Mouse (Mus musculus): ENCODE results near the gene Fam207a. TPM values are rescaled to one million over a fixed set of nuclear protein-coding genes. Genes with fewer than 3 reads are reported as not detected.

Gene Fam207a
- polyA plus RNA-seq, 1 experiment from 2014 or later = 42.2 TPM

GRCm38 (mm10) chr10:77457701-77458100 lies 57.9 kb downstream of the Fam207a start:
- no peaks in the 10 kb centered on the region for H3K9me3 ChIP-seq (ENCODE audit: control insufficient read depth, low read length)
- no peak overlapping the region for H3K27ac ChIP-seq (ENCODE audit: low read depth, low read length)
- ATAC-seq (ENCODE audit: low FRiP score) (no peak), DNase-seq (ENCODE audit: low spot score, missing footprints) (no peak)
- H3K4me3 ChIP-seq (ENCODE audit: low read depth, low read length) = no peak overlapping the region
- no peaks in the 10 kb centered on the region for H3K27me3 ChIP-seq (ENCODE audit: control insufficient read depth, insufficient read depth, low read length)
- H3K9ac ChIP-seq (ENCODE audit: low read length) = no peak overlapping the region
- H3K36me3 ChIP-seq (ENCODE audit: control insufficient read depth, insufficient read depth, low read length) = no peaks in the 10 kb centered on the region
- H3K4me2 ChIP-seq = no peak overlapping the region
- WGBS = 89% methylated on average over 3 of the region's 3 CpGs
- no peaks in the 10 kb centered on the region for H3K4me1 ChIP-seq (ENCODE audit: control insufficient read depth, insufficient read depth, low read length)

DNA sequence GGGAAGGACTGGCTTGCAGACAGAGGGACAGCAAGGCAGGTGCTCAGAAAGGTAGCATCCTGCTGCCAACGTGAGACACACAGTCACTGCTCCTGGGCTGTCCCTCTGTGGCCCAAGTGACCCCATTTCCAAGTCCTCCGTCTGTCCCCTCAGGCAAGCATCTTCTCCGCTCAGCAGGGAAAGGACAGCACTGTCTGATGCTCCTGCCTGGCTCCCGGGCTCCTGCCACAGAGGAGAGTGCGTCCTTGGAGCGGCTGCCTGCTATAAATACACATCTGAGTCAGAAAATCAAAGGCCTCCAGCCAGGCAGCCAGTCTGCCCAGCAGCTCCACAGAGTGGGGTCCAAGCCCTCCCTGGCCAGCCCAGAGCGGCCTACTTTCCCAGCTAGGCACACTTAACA lies 59.1 kb downstream of the Fam207a start:
- H3K27me3 ChIP-seq (ENCODE audit: control insufficient read depth, insufficient read depth, low read length) = no peaks in the 10 kb centered on the region
- no peaks in the 10 kb centered on the region for H3K36me3 ChIP-seq (ENCODE audit: control insufficient read depth, insufficient read depth, low read length)
- WGBS = 58% methylated on average over 7 of the region's 7 CpGs
- no peak overlapping the region for H3K4me3 ChIP-seq (ENCODE audit: low read depth, low read length)
- no peaks in the 10 kb centered on the region for H3K9me3 ChIP-seq (ENCODE audit: control insufficient read depth, low read length)
- H3K27ac ChIP-seq (ENCODE audit: low read depth, low read length) = no peak overlapping the region
- DNase-seq (ENCODE audit: low spot score, missing footprints) (no peak), ATAC-seq (ENCODE audit: low FRiP score) (no peak)
- H3K4me1 ChIP-seq (ENCODE audit: control insufficient read depth, insufficient read depth, low read length) = no peaks in the 10 kb centered on the region
- no peak overlapping the region for H3K4me2 ChIP-seq
- no peak overlapping the region for H3K9ac ChIP-seq (ENCODE audit: low read length)

GRCm38 (mm10) chr10:77455251-77456010 lies 60.2 kb downstream of the Fam207a start:
- Histone ChIP-seq H3K4me2 (no peak overlapping the region), H3K27ac (ENCODE audit: low read depth, low read length) (no peak overlapping the region), H3K36me3 (ENCODE audit: control insufficient read depth, insufficient read depth, low read length) (no peaks in the 10 kb centered on the region), H3K9ac (ENCODE audit: low read length) (no peak overlapping the region), H3K27me3 (ENCODE audit: control insufficient read depth, insufficient read depth, low read length) (no peaks in the 10 kb centered on the region), H3K4me1 (ENCODE audit: control insufficient read depth, insufficient read depth, low read length) (no peaks in the 10 kb centered on the region), H3K4me3 (ENCODE audit: low read depth, low read length) (no peak overlapping the region), H3K9me3 (ENCODE audit: control insufficient read depth, low read length) (no peaks in the 10 kb centered on the region)
- 83% methylated on average over 14 of the region's 14 CpGs for WGBS
- ATAC-seq (ENCODE audit: low FRiP score) (no peak), DNase-seq (ENCODE audit: low spot score, missing footprints) (peak; percentile 54)

DNA sequence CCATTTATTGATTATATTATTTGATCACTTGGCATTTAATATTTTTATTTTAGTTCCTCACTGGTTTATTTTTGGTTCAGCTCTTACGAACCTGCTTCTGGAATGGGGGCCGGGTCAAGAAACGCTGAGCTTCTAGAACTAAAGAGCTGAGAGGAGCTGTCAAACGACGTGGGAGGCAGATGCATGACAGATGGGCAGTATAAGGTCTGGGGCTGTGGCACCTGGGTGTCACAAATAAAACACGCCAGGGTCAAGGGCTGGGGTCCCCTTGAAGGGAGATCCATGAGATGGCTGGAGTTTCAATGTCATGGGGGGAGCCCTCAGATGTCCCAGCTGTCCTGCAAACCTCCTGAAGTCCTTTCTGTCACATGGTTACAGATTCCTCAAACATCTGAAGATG lies 60.8 kb downstream of the Fam207a start:
- Histone ChIP-seq H3K9ac (ENCODE audit: low read length) (no peak overlapping the region), H3K36me3 (ENCODE audit: control insufficient read depth, insufficient read depth, low read length) (no peaks in the 10 kb centered on the region), H3K9me3 (ENCODE audit: control insufficient read depth, low read length) (no peaks in the 10 kb centered on the region), H3K4me2 (no peak overlapping the region), H3K4me3 (ENCODE audit: low read depth, low read length) (no peak overlapping the region), H3K27ac (ENCODE audit: low read depth, low read length) (no peak overlapping the region), H3K27me3 (ENCODE audit: control insufficient read depth, insufficient read depth, low read length) (no peaks in the 10 kb centered on the region), H3K4me1 (ENCODE audit: control insufficient read depth, insufficient read depth, low read length) (no peaks in the 10 kb centered on the region)
- no peak for ATAC-seq (ENCODE audit: low FRiP score)
- DNase-seq (ENCODE audit: low spot score, missing footprints) = peak; percentile 39
- WGBS = 86% methylated on average over 6 of the region's 6 CpGs

DNA sequence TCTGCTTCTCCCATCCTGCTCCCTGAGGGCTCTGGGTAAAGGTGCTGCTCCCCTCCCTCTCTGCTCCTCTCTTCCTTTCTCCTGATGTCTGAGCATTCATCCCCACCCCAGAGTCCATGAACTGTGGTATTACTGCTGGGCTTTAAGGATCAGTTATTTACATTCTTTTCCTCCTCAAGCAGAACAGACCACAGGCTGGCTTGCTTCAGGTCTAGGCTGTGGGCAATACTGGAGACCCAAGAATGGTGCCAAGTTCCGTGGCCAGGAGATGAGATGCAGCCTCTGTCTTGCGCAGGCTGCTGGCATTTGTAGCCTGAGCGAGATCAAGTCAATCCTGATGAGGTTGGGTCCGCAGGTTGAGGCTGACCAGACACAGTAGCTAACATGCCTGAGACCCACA lies 63.8 kb downstream of the Fam207a start:
- Histone ChIP-seq H3K4me2 (no peak overlapping the region), H3K4me1 (ENCODE audit: control insufficient read depth, insufficient read depth, low read length) (0 out of 2 replicates have a peak, but pooled peaks cover 2% of the 10 kb centered on the region), H3K9me3 (ENCODE audit: control insufficient read depth, low read length) (no peaks in the 10 kb centered on the region), H3K27ac (ENCODE audit: low read depth, low read length) (no peak overlapping the region), H3K27me3 (ENCODE audit: control insufficient read depth, insufficient read depth, low read length) (no peaks in the 10 kb centered on the region), H3K4me3 (ENCODE audit: low read depth, low read length) (no peak overlapping the region), H3K9ac (ENCODE audit: low read length) (no peak overlapping the region), H3K36me3 (ENCODE audit: control insufficient read depth, insufficient read depth, low read length) (no peaks in the 10 kb centered on the region)
- peak; percentile 17 for DNase-seq (ENCODE audit: low spot score, missing footprints)
- ATAC-seq (ENCODE audit: low FRiP score) = no peak
- WGBS = 87% methylated on average over 4 of the region's 4 CpGs

GRCm38 (mm10) chr10:77450159-77450464 lies 65.5 kb downstream of the Fam207a start:
- Histone ChIP-seq H3K4me1 (ENCODE audit: control insufficient read depth, insufficient read depth, low read length) (0 out of 2 replicates have a peak, but pooled peaks cover 2% of the 10 kb centered on the region), H3K9me3 (ENCODE audit: control insufficient read depth, low read length) (no peaks in the 10 kb centered on the region; the same call in 1 of the 2 replicates), H3K27ac (ENCODE audit: low read depth, low read length) (no peak overlapping the region), H3K36me3 (ENCODE audit: control insufficient read depth, insufficient read depth, low read length) (no peaks in the 10 kb centered on the region), H3K27me3 (ENCODE audit: control insufficient read depth, insufficient read depth, low read length) (no peaks in the 10 kb centered on the region), H3K9ac (ENCODE audit: low read length) (no peak overlapping the region), H3K4me3 (ENCODE audit: low read depth, low read length) (no peak overlapping the region), H3K4me2 (no peak overlapping the region)
- ATAC-seq (ENCODE audit: low FRiP score) = no peak
- DNase-seq (ENCODE audit: low spot score, missing footprints) = peak; percentile 61

DNA sequence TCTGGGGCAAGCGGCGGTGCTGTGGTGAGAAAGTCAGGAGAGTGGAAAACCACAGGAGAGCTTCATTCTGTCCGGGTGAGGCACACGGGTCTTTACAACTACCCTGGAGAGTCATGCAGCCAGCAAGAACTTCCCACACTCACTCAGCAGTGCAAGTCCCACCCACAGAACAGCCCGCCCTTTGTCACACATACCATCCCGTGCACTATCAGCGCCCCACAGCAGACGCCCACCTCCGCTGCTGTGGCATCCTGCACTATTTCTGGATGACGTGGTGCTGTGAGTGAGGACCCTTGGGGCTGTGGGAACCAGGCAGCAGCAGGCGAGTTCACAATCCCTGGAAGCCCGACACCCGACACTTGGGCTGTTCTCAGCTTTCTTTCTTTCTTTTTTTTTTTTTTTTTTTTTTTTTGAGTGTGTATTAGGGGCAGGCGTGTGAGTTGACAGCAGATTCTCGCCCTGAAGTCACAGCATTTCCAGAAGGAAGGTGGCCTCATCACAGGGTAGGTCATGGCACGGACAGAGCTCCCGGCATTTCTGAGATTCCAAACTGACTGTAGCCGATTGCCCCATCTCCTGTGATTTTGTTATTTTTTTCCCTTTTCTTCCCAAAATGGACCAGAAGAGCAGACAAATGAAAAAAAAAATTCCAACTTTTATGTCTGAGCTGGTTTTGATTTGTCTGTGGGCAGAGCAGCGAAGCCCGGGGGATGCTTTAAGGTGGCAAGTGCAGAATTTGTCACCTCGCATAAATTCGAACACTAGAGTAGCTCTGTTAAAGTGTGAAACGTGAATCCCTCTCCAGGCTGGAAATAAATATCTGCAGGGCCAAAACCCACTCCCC lies 66.0 kb downstream of the Fam207a start:
- Histone ChIP-seq H3K27me3 (ENCODE audit: control insufficient read depth, insufficient read depth, low read length) (no peaks in the 10 kb centered on the region), H3K4me3 (ENCODE audit: low read depth, low read length) (no peak overlapping the region), H3K9me3 (ENCODE audit: control insufficient read depth, low read length) (peaks cover 4% of the 10 kb centered on the region; the same call in 1 of the 2 replicates), H3K36me3 (ENCODE audit: control insufficient read depth, insufficient read depth, low read length) (no peaks in the 10 kb centered on the region), H3K4me2 (no peak overlapping the region), H3K27ac (ENCODE audit: low read depth, low read length) (no peak overlapping the region), H3K9ac (ENCODE audit: low read length) (no peak overlapping the region), H3K4me1 (ENCODE audit: control insufficient read depth, insufficient read depth, low read length) (0 out of 2 replicates have a peak, but pooled peaks cover 2% of the 10 kb centered on the region)
- ATAC-seq (ENCODE audit: low FRiP score) (no peak), DNase-seq (ENCODE audit: low spot score, missing footprints) (peak; percentile 83)
- WGBS = 55% methylated on average over 23 of the region's 23 CpGs

GRCm38 (mm10) chr10:77448698-77449247 lies 66.8 kb downstream of the Fam207a start:
- peaks cover 4% of the 10 kb centered on the region; the same call in 1 of the 2 replicates for H3K9me3 ChIP-seq (ENCODE audit: control insufficient read depth, low read length)
- no peaks in the 10 kb centered on the region for H3K36me3 ChIP-seq (ENCODE audit: control insufficient read depth, insufficient read depth, low read length)
- no peaks in the 10 kb centered on the region for H3K27me3 ChIP-seq (ENCODE audit: control insufficient read depth, insufficient read depth, low read length)
- no peak overlapping the region for H3K4me3 ChIP-seq (ENCODE audit: low read depth, low read length)
- DNase-seq (ENCODE audit: low spot score, missing footprints) = no peak
- H3K4me1 ChIP-seq (ENCODE audit: control insufficient read depth, insufficient read depth, low read length) = 0 out of 2 replicates have a peak, but pooled peaks cover 2% of the 10 kb centered on the region
- H3K4me2 ChIP-seq = no peak overlapping the region
- H3K27ac ChIP-seq (ENCODE audit: low read depth, low read length) = no peak overlapping the region
- H3K9ac ChIP-seq (ENCODE audit: low read length) = no peak overlapping the region
- WGBS = 68% methylated on average over 6 of the region's 6 CpGs
- no peak for ATAC-seq (ENCODE audit: low FRiP score)

DNA sequence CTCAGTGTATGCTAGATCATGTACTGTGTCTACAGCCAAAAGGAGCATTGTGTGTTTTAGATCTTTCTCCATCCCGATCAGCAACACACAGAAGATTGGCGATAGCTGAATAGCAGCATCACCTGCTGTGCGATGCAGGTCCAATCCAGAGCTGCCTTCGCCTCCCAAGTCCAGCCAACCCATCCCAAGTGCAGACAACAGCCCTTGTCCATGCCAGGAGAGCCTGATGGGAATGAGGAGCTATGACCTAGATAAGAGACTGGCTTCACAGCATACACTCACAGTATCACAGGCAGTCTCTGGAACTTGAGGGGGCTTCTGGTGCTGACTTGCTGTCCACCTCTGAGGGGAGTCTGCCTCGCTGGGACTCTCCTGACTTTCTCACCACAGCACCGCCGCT lies 67.4 kb downstream of the Fam207a start:
- WGBS = 73% methylated on average over 7 of the region's 7 CpGs
- no peak overlapping the region for H3K9ac ChIP-seq (ENCODE audit: low read length)
- H3K4me1 ChIP-seq (ENCODE audit: control insufficient read depth, insufficient read depth, low read length) = 0 out of 2 replicates have a peak, but pooled peaks cover 2% of the 10 kb centered on the region

More for the DNA sequence above, 67.4 kb downstream of the Fam207a start:
- Histone ChIP-seq H3K27ac (ENCODE audit: low read depth, low read length) (no peak overlapping the region), H3K4me2 (no peak overlapping the region), H3K27me3 (ENCODE audit: control insufficient read depth, insufficient read depth, low read length) (no peaks in the 10 kb centered on the region), H3K4me3 (ENCODE audit: low read depth, low read length) (no peak overlapping the region), H3K36me3 (ENCODE audit: control insufficient read depth, insufficient read depth, low read length) (no peaks in the 10 kb centered on the region), H3K9me3 (ENCODE audit: control insufficient read depth, low read length) (peaks cover 4% of the 10 kb centered on the region; the same call in 1 of the 2 replicates)
- DNase-seq (ENCODE audit: low spot score, missing footprints) (peak; percentile 77), ATAC-seq (ENCODE audit: low FRiP score) (no peak)
